Mouse (Mus musculus) CH12.LX (cell line): ENCODE results near the gene Nectin3. TPM values are rescaled to one million over a fixed set of nuclear protein-coding genes. Genes with fewer than 3 reads are reported as not detected.

Experiments
- DNase-seq: peaks from one replicate; pipeline ENCODE4 v3.0.0-alpha.2; 2013; ENCODE audit errors: extremely low read depth
- H3K27ac ChIP-seq: 2 replicates; pipeline ENCODE4 v1.5.1; 2012; ENCODE audit warnings: low read depth, mild to moderate bottlenecking, control low read depth, moderate library complexity; ENCODE audit not compliant: insufficient read depth
- H3K27me3 ChIP-seq: replicated peaks from 2 replicates; pipeline ENCODE3; 2012; ENCODE audit warnings: inconsistent platforms
- H3K36me3 ChIP-seq, 2 experiments: replicated peaks in 1 of 2; 2 replicates each; pipeline versions ENCODE3 to v1.6.1; 2012; ENCODE audit warnings: inconsistent platforms in 1 of 2, low read length in 1 of 2, mild to moderate bottlenecking in 1 of 2, mixed read lengths in 1 of 2, moderate library complexity in 1 of 2; ENCODE audit not compliant: control insufficient read depth in 1 of 2, insufficient read depth in 1 of 2
- H3K4me1 ChIP-seq, 2 experiments: 2 replicates each; pipeline ENCODE4 v1.6.1; 2012; ENCODE audit warnings: inconsistent platforms in 1 of 2, moderate library complexity in 1 of 2; ENCODE audit not compliant: insufficient read depth in 2 of 2, control insufficient read depth in 1 of 2
- H3K4me2 ChIP-seq: 2 replicates; pipeline ENCODE4 v1.6.1; 2012; ENCODE audit warnings: low read depth, mild to moderate bottlenecking, control low read depth; ENCODE audit not compliant: poor library complexity, insufficient read depth, severe bottlenecking
- H3K4me3 ChIP-seq, 3 experiments: fragments of 150-350 bp in 1 of 3; sonication (generic) in 1 of 3; replicated peaks in 1 of 3; 2 replicates each; pipeline versions ENCODE3 to v1.5.1; 2011 to 2012; ENCODE audit warnings: low read depth in 2 of 3, low read length in 2 of 3, mild to moderate bottlenecking in 2 of 3, moderate library complexity in 2 of 3, control low read depth in 1 of 3, improper control_type of control experiment in 1 of 3, inconsistent platforms in 1 of 3, mixed read lengths in 1 of 3; ENCODE audit not compliant: poor library complexity in 1 of 3
- H3K79me2 ChIP-seq: replicated peaks from 2 replicates; pipeline ENCODE4 v1.6.1; 2012; ENCODE audit warnings: mild to moderate bottlenecking, moderate library complexity; ENCODE audit not compliant: control insufficient read depth, poor library complexity, insufficient read depth, severe bottlenecking; ENCODE audit errors: extremely low read depth
- H3K9ac ChIP-seq: 2 replicates; pipeline ENCODE4 v1.6.1; 2012; ENCODE audit warnings: low read depth, mild to moderate bottlenecking, control low read depth, moderate library complexity; ENCODE audit not compliant: insufficient read depth
- H3K9me3 ChIP-seq: replicated peaks from 2 replicates; pipeline ENCODE3; 2012; ENCODE audit warnings: low read length, inconsistent platforms, mixed read lengths
- BHLHE40 ChIP-seq: IDR thresholded peaks from 2 replicates; pipeline ENCODE4 v1.6.1; 2011; ENCODE audit warnings: mild to moderate bottlenecking, low read depth, low read length, improper control_type of control experiment
- CTCF ChIP-seq, 2 experiments: IDR thresholded peaks in 1 of 2; conservative IDR thresholded peaks in 1 of 2; 2 replicates each; pipeline ENCODE4 v1.5.1; 2011 to 2012; ENCODE audit warnings: low read depth in 2 of 2, low read length in 2 of 2, improper control_type of control experiment in 1 of 2, inconsistent platforms in 1 of 2, mild to moderate bottlenecking in 1 of 2, moderate library complexity in 1 of 2
- E2F4 ChIP-seq: IDR thresholded peaks from 2 replicates; pipeline ENCODE4 v1.6.1; 2011; ENCODE audit warnings: low read depth, low read length, improper control_type of control experiment; ENCODE audit not compliant: insufficient replicate concordance
- ELF1 ChIP-seq: IDR thresholded peaks from 2 replicates; pipeline ENCODE4 v1.6.1; 2014; ENCODE audit warnings: low read depth, mild to moderate bottlenecking, inconsistent platforms, low read length, improper control_type of control experiment
- ETS1 ChIP-seq: conservative IDR thresholded peaks from 2 replicates; pipeline ENCODE4 v1.6.1; 2012; ENCODE audit warnings: low read depth, mild to moderate bottlenecking, inconsistent platforms, low read length, improper control_type of control experiment, moderate library complexity
- GABPA ChIP-seq: IDR thresholded peaks from 2 replicates; pipeline ENCODE4 v1.6.1; 2012; ENCODE audit warnings: low read depth, low read length, improper control_type of control experiment, inconsistent platforms; ENCODE audit not compliant: insufficient replicate concordance
- HCFC1 ChIP-seq: IDR thresholded peaks from 2 replicates; pipeline ENCODE4 v1.6.1; 2012; ENCODE audit warnings: low read depth, mild to moderate bottlenecking, inconsistent platforms, low read length, improper control_type of control experiment
- JUN ChIP-seq: IDR thresholded peaks from 2 replicates; pipeline ENCODE4 v1.6.1; 2011; ENCODE audit warnings: low read depth, mild to moderate bottlenecking, low read length, improper control_type of control experiment, moderate library complexity; ENCODE audit not compliant: insufficient read depth
- JUND ChIP-seq: conservative IDR thresholded peaks from 2 replicates; pipeline ENCODE4 v1.6.1; 2011; ENCODE audit warnings: low read depth, low read length, improper control_type of control experiment
- KAT2A ChIP-seq: IDR thresholded peaks from 2 replicates; pipeline ENCODE4 v1.6.1; 2012; ENCODE audit warnings: low read length, improper control_type of control experiment, inconsistent platforms; ENCODE audit not compliant: insufficient replicate concordance
- MAFK ChIP-seq: IDR thresholded peaks from 2 replicates; pipeline ENCODE4 v1.6.1; 2011; ENCODE audit warnings: low read length, improper control_type of control experiment; ENCODE audit not compliant: insufficient replicate concordance
- MAX ChIP-seq: IDR thresholded peaks from 2 replicates; pipeline ENCODE4 v1.6.1; 2011; ENCODE audit warnings: low read length, improper control_type of control experiment
- MXI1 ChIP-seq: IDR thresholded peaks from 2 replicates; pipeline ENCODE4 v1.6.1; 2011; ENCODE audit warnings: mild to moderate bottlenecking, low read depth, low read length, improper control_type of control experiment
- MYC ChIP-seq: IDR thresholded peaks from 2 replicates; pipeline ENCODE4 v1.6.1; 2011; ENCODE audit warnings: low read depth, mild to moderate bottlenecking, improper control_type of control experiment, low read length
- NELFE ChIP-seq: IDR thresholded peaks from 2 replicates; pipeline ENCODE4 v1.6.1; 2011; ENCODE audit warnings: low read depth, low read length, improper control_type of control experiment
- NRF1 ChIP-seq: IDR thresholded peaks from 2 replicates; pipeline ENCODE4 v1.6.1; 2014; ENCODE audit warnings: low read depth, mild to moderate bottlenecking, inconsistent platforms, low read length, improper control_type of control experiment, moderate library complexity
- PAX5 ChIP-seq: IDR thresholded peaks from 2 replicates; pipeline ENCODE4 v1.6.1; 2012; ENCODE audit warnings: low read length, inconsistent platforms, mixed read lengths
- POLR2A ChIP-seq: IDR thresholded peaks from 2 replicates; pipeline ENCODE4 v1.6.1; 2011; ENCODE audit warnings: low read depth, mild to moderate bottlenecking, improper control_type of control experiment, low read length
- POLR2AphosphoS2 ChIP-seq: IDR thresholded peaks from 2 replicates; pipeline ENCODE4 v1.6.1; 2011; ENCODE audit warnings: low read depth, low read length, improper control_type of control experiment
- RAD21 ChIP-seq: IDR thresholded peaks from 2 replicates; pipeline ENCODE4 v1.6.1; 2011; ENCODE audit warnings: low read depth, mild to moderate bottlenecking, low read length, improper control_type of control experiment, moderate library complexity
- SIN3A ChIP-seq: IDR thresholded peaks from 2 replicates; pipeline ENCODE4 v1.6.1; 2012; ENCODE audit warnings: low read length, improper control_type of control experiment, inconsistent platforms
- SMC3 ChIP-seq: IDR thresholded peaks from 2 replicates; pipeline ENCODE4 v1.6.1; 2011; ENCODE audit warnings: low read depth, low read length, improper control_type of control experiment
- TBP ChIP-seq: conservative IDR thresholded peaks from 2 replicates; pipeline ENCODE4 v1.6.1; 2011; ENCODE audit warnings: low read depth, low read length, improper control_type of control experiment
- TCF12 ChIP-seq: IDR thresholded peaks from 2 replicates; pipeline ENCODE4 v1.6.1; 2014; ENCODE audit warnings: low read depth, mild to moderate bottlenecking, inconsistent platforms, low read length, improper control_type of control experiment
- USF1 ChIP-seq: IDR thresholded peaks from 2 replicates; pipeline ENCODE4 v1.6.1; 2014; ENCODE audit warnings: low read depth, mild to moderate bottlenecking, inconsistent platforms, low read length, improper control_type of control experiment
- USF2 ChIP-seq: conservative IDR thresholded peaks from 2 replicates; pipeline ENCODE4 v1.6.1; 2011; ENCODE audit warnings: low read depth, low read length, improper control_type of control experiment
- ZC3H11A ChIP-seq: IDR thresholded peaks from 2 replicates; pipeline ENCODE4 v1.6.1; 2012; ENCODE audit warnings: low read depth, mild to moderate bottlenecking, inconsistent platforms, low read length, improper control_type of control experiment
- ZKSCAN1 ChIP-seq: IDR thresholded peaks from 2 replicates; pipeline ENCODE4 v1.6.1; 2012; ENCODE audit warnings: low read depth, inconsistent platforms, low read length, improper control_type of control experiment, borderline replicate concordance
- dilution Hi-C: fragments of 300-500 bp; cut with MboI; formaldehyde crosslinking; loops from 2 replicates; pipeline ENCODE4 v1.14.3; 2020; ENCODE audit warnings: low sequenced_read_pairs; ENCODE audit not compliant: extremely low pct_unique_long_range_greater_than_20kb, extremely low pct_ligation_motif_present
- in situ Hi-C: fragments of 300-500 bp; cut with MboI; formaldehyde crosslinking; loops from 3 replicates; pipeline ENCODE4 v1.14.3; 2019; ENCODE audit warnings: low sequenced_read_pairs, low pct_ligation_motif_present, low pct_unique_long_range_greater_than_20kb, mixed read lengths
- polyA plus RNA-seq: library from polyadenylated mRNA; unstranded; fragments of >175 nt; gene quantifications from 2 replicates; pipeline ENCODE4 v1.2.1, GENCODE M21; 2012; ENCODE audit warnings: low read depth; ENCODE audit not compliant: insufficient read length
- total RNA-seq, 2 experiments: library from RNA; depleted of rRNA; stranded (reverse); fragments of 300-350 nt in 1 of 2; fragments of >200 nt in 1 of 2; gene quantifications; 2 replicates each; pipeline ENCODE4 v1.2.3; 2012 to 2014

The Nectin3 gene
- total and polyA plus RNA-seq, 3 experiments: not detected

DNA sequence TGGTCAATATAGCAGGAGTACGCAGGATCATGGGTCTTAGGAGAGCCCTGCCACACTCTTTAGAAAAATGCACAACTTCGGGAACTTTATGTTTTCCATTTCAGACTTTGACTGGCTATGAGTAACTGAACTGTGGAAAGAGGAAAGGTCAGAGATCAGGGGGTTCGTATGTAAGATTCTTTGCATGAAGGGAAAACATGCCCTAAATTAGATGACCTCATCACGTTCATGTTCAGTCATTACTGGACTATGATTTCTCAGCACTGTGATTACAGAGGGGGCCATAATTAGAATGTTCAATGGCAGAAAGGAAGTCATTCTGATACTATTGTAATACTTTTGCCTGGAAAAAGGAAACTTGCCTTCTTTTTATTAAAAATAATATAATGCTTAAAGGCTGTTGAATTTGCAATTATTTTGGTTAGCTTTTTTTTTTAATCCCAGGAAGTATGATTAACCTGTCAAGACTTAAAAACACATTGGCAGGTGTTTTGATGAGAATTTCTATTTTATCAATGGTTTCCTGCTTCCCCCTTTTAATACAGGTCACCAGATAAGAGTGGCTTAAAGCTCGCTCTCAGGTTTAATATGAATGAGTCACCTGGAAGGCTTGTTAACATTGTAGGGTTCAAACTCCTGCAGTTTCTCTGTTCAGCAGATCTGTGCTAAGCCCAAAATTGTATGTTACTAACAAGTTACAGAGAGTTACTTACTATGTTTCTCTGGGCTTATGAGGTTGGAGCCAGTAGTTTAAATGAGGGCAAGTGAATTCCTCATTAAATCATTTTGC, 34.3 kb upstream of the Nectin3 start:
- dilution Hi-C loops: no loop called here
- TF ChIP-seq E2F4 (no peak), ELF1 (no peak), SIN3A (no peak), RAD21 (no peak), JUN (no peak), KAT2A (no peak), MAX (no peak), ETS1 (no peak), HCFC1 (no peak), MYC (no peak), POLR2A (no peak), SMC3 (no peak), MAFK (no peak), PAX5 (no peak), USF1 (no peak), GABPA (no peak), NELFE (no peak), CTCF (conservative IDR thresholded peaks at IDR 0.05 in 1 of 2, IDR thresholded peaks at IDR 0.05 in 1 of 2; ENCODE audit: low read depth in 2 of 2, low read length in 2 of 2) (no peak), MXI1 (no peak)
- Histone ChIP-seq H3K9me3 (peaks cover 31% of the 10 kb centered on the region), H3K9ac (no peak overlapping the region), H3K4me1 (no peaks in the 10 kb centered on the region), H3K4me3 (no peak overlapping the region), H3K4me2 (no peak overlapping the region), H3K27me3 (no peaks in the 10 kb centered on the region), H3K36me3 (no peaks in the 10 kb centered on the region), H3K27ac (no peak overlapping the region), H3K79me2 (no peaks in the 10 kb centered on the region)
- no peak for DNase-seq
- in situ Hi-C loops: no loop called here

DNA sequence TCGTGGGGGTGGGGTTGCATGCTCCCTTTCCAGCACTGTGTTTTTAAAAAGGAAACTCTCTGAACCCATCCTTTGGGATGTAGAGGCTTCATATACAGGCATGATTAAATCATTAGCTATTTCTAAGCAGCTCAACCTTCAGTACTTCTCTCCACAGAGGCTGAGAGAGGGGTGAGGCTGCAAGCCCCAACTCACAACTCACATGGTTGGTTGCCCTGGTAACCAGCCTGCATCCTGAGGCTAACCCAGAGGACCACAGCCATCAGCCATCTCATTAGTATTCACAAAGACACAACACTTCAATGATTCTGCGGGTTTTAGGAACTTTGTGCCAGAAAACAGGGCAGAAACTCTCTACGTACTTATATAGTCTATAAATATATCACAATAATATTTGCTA, 32.7 kb upstream of the Nectin3 start:
- DNase-seq: peak; percentile 6
- Histone ChIP-seq H3K4me3 (no peak overlapping the region), H3K36me3 (no peaks in the 10 kb centered on the region), H3K9ac (no peak overlapping the region), H3K27me3 (no peaks in the 10 kb centered on the region), H3K27ac (no peak overlapping the region), H3K4me1 (no peaks in the 10 kb centered on the region), H3K4me2 (no peak overlapping the region), H3K9me3 (peaks cover 36% of the 10 kb centered on the region), H3K79me2 (no peaks in the 10 kb centered on the region)
- TF ChIP-seq KAT2A (no peak), USF2 (no peak), ZC3H11A (no peak), GABPA (no peak), ETS1 (no peak), TCF12 (no peak), ELF1 (no peak), ZKSCAN1 (no peak), POLR2AphosphoS2 (no peak), NELFE (no peak), BHLHE40 (no peak), USF1 (no peak), MAX (no peak), CTCF (conservative IDR thresholded peaks at IDR 0.05 in 1 of 2, IDR thresholded peaks at IDR 0.05 in 1 of 2; ENCODE audit: low read depth in 2 of 2, low read length in 2 of 2) (no peak), TBP (no peak), POLR2A (no peak), NRF1 (no peak), JUND (no peak)
- in situ Hi-C loops (no loop called here), dilution Hi-C loops (no loop called here)
